Mouse (Mus musculus): ENCODE results near the gene Atf4.

GRCm38 (mm10) chr15:80257602-80258239 lies 2.7 kb downstream of the Atf4 start:
- TF ChIP-seq ZC3H11A (IDR thresholded peaks at IDR 0.05; ENCODE audit: borderline replicate concordance, low read depth, low read length) (no peak), ZNF384 (IDR thresholded peaks at IDR 0.05; ENCODE audit: low read depth, low read length) (no peak), MAFK (IDR thresholded peaks at IDR 0.05; ENCODE audit: insufficient read depth, low read depth, low read length) (no peak), HCFC1 (IDR thresholded peaks at IDR 0.05; ENCODE audit: borderline replicate concordance, insufficient read depth, low read length) (no peak)
